Mouse (Mus musculus) G1E-ER4 (cell line): ENCODE measurements at regions not wholly inside any gene's neighbourhood (a gene's known extent, or its start where the extent isn't known, plus 50 kb on each side); places are given as distances from the start of the nearest gene placed in this dataset.

ENCODE experiments used
- GATA1 ChIP-seq: IDR thresholded peaks from one replicate; pipeline ENCODE4 v1.8.0; 2012; ENCODE audit warnings: low read length, inconsistent platforms

- no peak for TF ChIP-seq GATA1
Measured at GRCm38 (mm10) chr2:75514171-75514570, 144.9 kb upstream of the Hnrnpa3 start.

GRCm38 (mm10) chr2:75516223-75516622, 142.8 kb upstream of the Hnrnpa3 start:
- TF ChIP-seq GATA1, result no peak

DNA sequence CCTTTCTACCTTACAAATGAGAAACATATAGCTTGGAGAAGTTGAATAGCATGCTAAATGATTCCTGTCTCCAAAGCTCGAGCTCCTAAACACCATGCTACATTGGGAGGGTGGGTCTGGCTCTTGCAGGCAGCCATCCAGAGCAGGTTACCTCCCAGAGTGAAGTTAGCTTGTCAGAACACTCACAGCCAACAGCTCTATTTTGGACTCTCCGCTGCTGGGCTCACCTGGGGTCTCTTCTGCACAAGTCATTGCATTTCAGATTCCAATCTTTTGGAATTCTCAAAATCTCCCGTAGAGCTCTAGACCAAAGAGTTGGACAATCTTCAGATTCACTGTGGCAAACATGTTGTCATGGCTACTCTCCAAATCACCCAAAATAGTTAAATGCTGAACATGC, 142.0 kb upstream of the Hnrnpa3 start:
- no peak for TF ChIP-seq GATA1

GRCm38 (mm10) chr2:75518607-75519006, 140.5 kb upstream of the Hnrnpa3 start:
- no peak for TF ChIP-seq GATA1

- TF ChIP-seq GATA1, result no peak
Measured at GRCm38 (mm10) chr2:75525562-75525961, 133.5 kb upstream of the Hnrnpa3 start.

- TF ChIP-seq GATA1, result no peak
Measured at GRCm38 (mm10) chr2:75528706-75529105, 130.4 kb upstream of the Hnrnpa3 start.

GRCm38 (mm10) chr2:75538114-75538513, 120.9 kb upstream of the Hnrnpa3 start:
- TF ChIP-seq GATA1, result no peak

DNA sequence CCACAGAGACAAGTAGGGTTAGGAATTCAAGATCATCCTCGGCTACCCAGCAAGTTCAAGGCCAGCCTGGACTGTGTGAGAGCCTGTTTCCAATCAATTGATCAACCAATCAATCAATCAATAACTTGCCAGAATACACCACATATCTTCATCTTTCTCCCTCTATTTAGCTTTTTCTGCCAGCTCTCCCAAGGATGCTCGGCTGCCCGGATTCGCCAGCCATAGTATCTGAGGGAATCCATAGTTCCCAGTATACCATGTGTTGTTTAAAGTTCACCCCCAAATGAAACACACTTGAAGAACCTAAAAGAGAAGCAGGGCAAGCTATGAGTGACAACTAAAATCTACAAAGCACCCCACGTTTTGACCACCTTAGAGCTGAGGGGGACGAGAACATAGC, 119.3 kb upstream of the Hnrnpa3 start:
- no peak for TF ChIP-seq GATA1

DNA sequence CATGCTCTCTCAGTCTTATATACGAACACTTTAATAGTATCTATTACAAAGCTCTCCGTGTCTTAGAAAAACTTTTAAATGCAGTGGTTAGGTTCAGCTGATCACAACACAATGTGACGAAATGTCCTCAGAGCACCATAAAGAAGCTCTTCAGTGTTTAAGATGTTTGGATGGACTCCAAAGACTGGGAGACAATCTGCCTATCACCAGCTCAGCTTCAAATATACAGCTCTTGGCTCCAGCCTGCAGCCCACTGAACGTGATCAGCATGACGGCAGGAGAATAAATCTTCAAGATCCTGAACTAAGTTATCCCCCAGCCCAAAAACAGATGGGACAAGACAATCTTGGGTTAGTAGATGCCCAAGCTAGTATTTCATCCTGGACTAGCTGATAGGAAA, 116.7 kb upstream of the Hnrnpa3 start:
- TF ChIP-seq GATA1, result no peak

- TF ChIP-seq GATA1, result no peak
Measured at GRCm38 (mm10) chr2:75542781-75543180, 116.3 kb upstream of the Hnrnpa3 start.

DNA sequence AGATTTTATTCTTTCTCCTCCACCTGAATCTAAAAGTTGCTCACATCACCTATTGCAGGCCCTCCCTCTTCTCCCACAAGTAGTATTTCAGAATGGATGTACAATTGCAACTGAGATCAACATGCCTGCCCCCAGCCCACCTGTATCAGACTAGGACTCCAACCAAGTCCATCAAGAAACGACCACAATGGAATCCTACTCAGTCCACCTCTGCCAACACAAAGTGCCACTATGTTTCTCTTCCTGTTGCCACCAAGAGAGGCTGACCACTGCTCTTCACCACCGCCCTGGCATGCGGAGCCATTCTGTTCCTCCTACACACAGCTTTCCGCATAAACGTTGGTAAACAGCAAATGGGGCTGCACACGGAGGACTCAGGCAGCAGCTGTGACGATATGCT, 113.1 kb upstream of the Hnrnpa3 start:
- no peak for TF ChIP-seq GATA1

- no peak for TF ChIP-seq GATA1
Measured at GRCm38 (mm10) chr2:75555676-75556075, 103.4 kb upstream of the Hnrnpa3 start.

DNA sequence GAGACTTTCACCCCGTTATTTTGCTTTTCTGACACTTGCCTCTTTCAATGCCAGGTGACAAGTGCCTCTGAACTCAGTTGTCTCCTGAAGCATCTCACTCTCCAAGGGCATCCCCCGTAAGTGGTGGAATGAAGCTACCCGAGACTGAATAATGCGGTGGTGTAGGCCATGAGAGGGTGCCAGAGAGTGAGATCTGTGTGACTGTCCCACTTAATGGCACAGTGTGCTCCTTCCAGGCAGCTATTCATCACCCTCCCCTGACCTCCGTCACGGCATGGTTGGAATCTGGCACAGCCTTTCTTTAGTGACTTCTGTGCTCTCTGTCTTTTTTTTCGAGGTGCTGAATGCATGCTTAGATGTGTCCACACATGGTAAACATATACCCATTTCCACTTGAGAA, 102.3 kb upstream of the Hnrnpa3 start:
- TF ChIP-seq GATA1, result no peak

DNA sequence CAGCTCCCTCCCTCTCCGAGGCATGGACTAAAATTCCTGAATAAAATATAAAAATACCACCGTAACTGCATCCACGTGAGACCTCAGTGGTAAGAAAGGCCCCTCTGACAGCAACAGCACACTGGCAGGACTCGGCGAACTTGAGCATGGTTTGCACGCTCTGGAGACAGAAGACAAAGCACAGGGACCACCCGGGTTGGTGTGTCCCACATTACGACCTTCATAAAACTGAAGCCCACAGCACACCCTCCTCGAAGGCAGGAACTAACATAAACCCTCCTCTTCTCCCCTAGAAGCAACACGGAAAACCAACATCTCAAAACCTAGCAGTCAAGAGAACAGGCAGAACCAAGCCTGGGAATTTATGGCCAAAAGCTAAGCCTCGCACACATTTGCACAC, 101.7 kb upstream of the Hnrnpa3 start:
- no peak for TF ChIP-seq GATA1

GRCm38 (mm10) chr2:75559920-75560319, 99.1 kb upstream of the Hnrnpa3 start:
- no peak for TF ChIP-seq GATA1

DNA sequence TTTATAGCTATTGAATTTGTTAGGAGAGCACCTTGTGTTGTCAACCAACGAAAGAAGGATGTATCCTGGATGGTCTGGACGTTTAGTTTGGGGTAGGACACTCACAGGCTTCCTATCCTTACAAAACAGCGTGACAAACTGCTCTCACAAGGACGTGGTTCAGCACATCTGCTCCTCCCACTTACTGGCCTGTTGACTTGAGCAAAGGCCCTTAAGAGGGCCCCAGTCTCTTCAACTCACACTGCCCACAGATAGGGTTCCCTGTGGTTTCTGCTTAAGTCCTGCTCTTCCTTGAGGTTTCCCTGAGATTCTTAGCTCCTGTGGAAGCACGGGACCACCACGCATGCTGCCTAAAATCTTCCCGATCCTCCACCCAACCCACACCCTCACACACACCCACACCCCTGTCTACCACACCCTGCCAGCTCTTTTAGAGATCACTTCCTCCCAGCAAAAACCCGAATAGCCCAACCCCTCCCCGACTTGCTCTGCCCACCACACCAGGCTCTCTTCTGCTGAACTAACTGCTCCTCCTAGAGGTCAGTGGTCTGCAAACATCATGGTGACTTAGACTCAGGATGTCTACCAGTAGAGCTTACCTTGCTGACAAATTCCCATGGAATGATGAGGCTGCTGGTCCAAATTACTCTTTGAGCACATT, 95.7 kb upstream of the Hnrnpa3 start:
- TF ChIP-seq GATA1, result no peak

GRCm38 (mm10) chr2:75564809-75565208, 94.3 kb upstream of the Hnrnpa3 start:
- no peak for TF ChIP-seq GATA1

DNA sequence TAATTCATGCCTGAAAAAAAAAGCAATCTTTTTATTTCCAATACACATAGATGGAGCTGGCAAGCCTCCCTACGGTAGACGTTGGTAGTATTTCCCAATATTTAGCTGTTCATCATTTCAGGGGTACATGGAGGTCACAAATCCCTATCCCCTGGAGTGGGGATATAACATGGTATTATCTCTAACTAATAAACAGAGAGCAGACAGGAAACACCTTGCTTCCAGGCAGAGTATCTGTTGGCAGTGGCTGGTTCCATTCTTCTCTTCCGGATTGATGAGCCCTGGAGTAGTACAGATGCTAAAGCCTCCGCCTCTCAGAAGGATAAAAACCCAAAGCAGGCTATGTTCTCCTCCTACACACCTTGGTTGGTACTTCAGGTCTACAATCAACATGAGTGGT, 91.9 kb upstream of the Hnrnpa3 start:
- TF ChIP-seq GATA1, result no peak
